Mouse (Mus musculus) neural tube, embryonic 14.5 days (tissue): ENCODE results near the gene Baat. TPM values are rescaled to one million over a fixed set of nuclear protein-coding genes. Genes with fewer than 3 reads are reported as not detected.
"Not testable (repeated sequence)": the region's sequence is repeated elsewhere in the genome, so short reads cannot be mapped to it uniquely, and the experiment has no call there.

ENCODE experiments used
- ATAC-seq: fragments of 200-750 bp; cut with Nextera tagmentation; 2 replicates; pipeline ENCODE4 v1.8.0; 2017; ENCODE audit warnings: low read depth, mild to moderate bottlenecking, moderate TSS enrichment, moderate library complexity
- H3K27ac ChIP-seq: fragments of 300-500 bp; sonication (generic); 2 replicates; pipeline ENCODE4 v1.5.1; 2014; ENCODE audit warnings: low read depth, mild to moderate bottlenecking, control low read depth, low read length, moderate library complexity, mixed read lengths
- H3K27me3 ChIP-seq: fragments of 300-500 bp; sonication (generic); 2 replicates; pipeline ENCODE4 v1.6.1; 2014; ENCODE audit warnings: low read length; ENCODE audit not compliant: control insufficient read depth, insufficient read depth
- H3K36me3 ChIP-seq: fragments of 300-500 bp; sonication (generic); 2 replicates; pipeline ENCODE4 v1.6.1; 2014; ENCODE audit warnings: low read length, mixed read lengths; ENCODE audit not compliant: control insufficient read depth, insufficient read depth
- H3K4me1 ChIP-seq: fragments of 300-500 bp; sonication (generic); 2 replicates; pipeline ENCODE4 v1.6.1; 2014; ENCODE audit warnings: low read length; ENCODE audit not compliant: control insufficient read depth, insufficient read depth
- H3K4me2 ChIP-seq: fragments of 300-500 bp; sonication (generic); 2 replicates; pipeline ENCODE4 v1.6.1; 2014; ENCODE audit warnings: mild to moderate bottlenecking, low read depth, low read length, control low read depth
- H3K4me3 ChIP-seq: fragments of 300-500 bp; sonication (generic); 2 replicates; pipeline ENCODE4 v1.5.1; 2014; ENCODE audit warnings: low read depth, low read length, control low read depth, mixed read lengths
- H3K9ac ChIP-seq: fragments of 300-500 bp; sonication (generic); replicated peaks from 2 replicates; pipeline ENCODE4 v1.6.1; 2014; ENCODE audit warnings: low read depth, mild to moderate bottlenecking, control low read depth, low read length, mixed read lengths
- H3K9me3 ChIP-seq: fragments of 300-500 bp; sonication (generic); 2 replicates; pipeline ENCODE4 v1.6.1; 2016; ENCODE audit warnings: low read length; ENCODE audit not compliant: control insufficient read depth
- WGBS: fragments of 180-500 bp; shearing (Covaris S2); extraction: QIAGEN DNeasy Blood & Tissue Kit; methylation state at CpG from one replicate; pipeline ENCODE4 v1.1.7; 2014; 5-methylcytosine and 5-hydroxymethylcytosine counted together
- polyA plus RNA-seq: library from polyadenylated mRNA; unstranded; fragments of >200 nt; fragmentation: Nextera tagmentation; extraction: Ambion mirVana; gene quantifications from 2 replicates; pipeline ENCODE4 v1.2.1, GENCODE M21; 2014

Gene Baat
- polyA plus RNA-seq, 1 experiment from 2014 or later = not detected

- WGBS = 22% methylated on average over 19 of the region's 19 CpGs
- Histone ChIP-seq H3K27ac (no peak overlapping the region), H3K4me2 (peak overlapping the region; percentile 38; the same call in 1 of the 2 replicates), H3K9me3 (no peaks in the 10 kb centered on the region), H3K9ac (no peak overlapping the region), H3K36me3 (no peaks in the 10 kb centered on the region), H3K4me1 (0 out of 2 replicates have a peak, but pooled peaks cover 4% of the 10 kb centered on the region), H3K4me3 (no peak overlapping the region; the same call in 1 of the 2 replicates), H3K27me3 (no peaks in the 10 kb centered on the region)
- ATAC-seq = no peak
Measured at GRCm38 (mm10) chr4:49478118-49478877, 28.1 kb downstream of the Baat start.

- Histone ChIP-seq H3K9me3 (no peaks in the 10 kb centered on the region), H3K4me2 (no peak overlapping the region), H3K27me3 (no peaks in the 10 kb centered on the region), H3K4me3 (no peak overlapping the region), H3K4me1 (0 out of 2 replicates have a peak, but pooled peaks cover 4% of the 10 kb centered on the region), H3K9ac (no peak overlapping the region), H3K27ac (no peak overlapping the region), H3K36me3 (no peaks in the 10 kb centered on the region)
- no peak for ATAC-seq
Measured at GRCm38 (mm10) chr4:49474583-49474982, 31.8 kb downstream of the Baat start.

- ATAC-seq = no peak
- no peaks in the 10 kb centered on the region for H3K9me3 ChIP-seq
- 59% methylated on average over 3 of the region's 3 CpGs for WGBS
- no peak within 1 kb of the TSS for H3K4me3 ChIP-seq
- 0 out of 2 replicates have a peak, but pooled peaks cover 4% of the 10 kb centered on the region for H3K4me1 ChIP-seq
- no peak within 1 kb of the TSS for H3K9ac ChIP-seq
- H3K36me3 ChIP-seq = no peaks in the 10 kb centered on the region
- no peak within 1 kb of the TSS for H3K4me2 ChIP-seq
- no peak within 1 kb of the TSS for H3K27ac ChIP-seq
- H3K27me3 ChIP-seq = no peaks in the 10 kb centered on the region
Measured at GRCm38 (mm10) chr4:49473435-49474100, 32.8 kb downstream of the Baat start, which contains the start of gene Acnat1. Acnat1 (minus strand) TSS chr4:49473912.

GRCm38 (mm10) chr4:49469435-49470151 lies 36.8 kb downstream of the Baat start:
- no peaks in the 10 kb centered on the region for H3K36me3 ChIP-seq
- H3K9me3 ChIP-seq = no peaks in the 10 kb centered on the region
- H3K27ac ChIP-seq = no peak overlapping the region
- no peak overlapping the region for H3K9ac ChIP-seq
- H3K27me3 ChIP-seq = no peaks in the 10 kb centered on the region
- H3K4me2 ChIP-seq = no peak overlapping the region
- H3K4me3 ChIP-seq = no peak overlapping the region
- WGBS = 84% methylated on average over 3 of the region's 3 CpGs
- no peak for ATAC-seq
- no peaks in the 10 kb centered on the region for H3K4me1 ChIP-seq

GRCm38 (mm10) chr4:49467360-49467759 lies 39.0 kb downstream of the Baat start:
- H3K36me3 ChIP-seq = no peaks in the 10 kb centered on the region
- H3K27ac ChIP-seq = no peak overlapping the region
- no peak for ATAC-seq
- H3K4me1 ChIP-seq = no peaks in the 10 kb centered on the region
- H3K4me2 ChIP-seq = no peak overlapping the region
- H3K4me3 ChIP-seq = no peak overlapping the region
- H3K27me3 ChIP-seq = no peaks in the 10 kb centered on the region
- H3K9me3 ChIP-seq = no peaks in the 10 kb centered on the region
- no peak overlapping the region for H3K9ac ChIP-seq
- 94% methylated on average over 6 of the region's 6 CpGs for WGBS

GRCm38 (mm10) chr4:49456171-49456570 lies 50.2 kb downstream of the Baat start:
- WGBS = 72% methylated on average over 2 of the region's 2 CpGs
- H3K9ac ChIP-seq = no peak overlapping the region
- no peaks in the 10 kb centered on the region for H3K9me3 ChIP-seq
- no peak for ATAC-seq
- no peak overlapping the region for H3K4me3 ChIP-seq
- H3K27me3 ChIP-seq = no peaks in the 10 kb centered on the region
- no peaks in the 10 kb centered on the region for H3K4me1 ChIP-seq
- no peaks in the 10 kb centered on the region for H3K36me3 ChIP-seq
- no peak overlapping the region for H3K27ac ChIP-seq
- no peak overlapping the region for H3K4me2 ChIP-seq

- no peak overlapping the region for H3K9ac ChIP-seq
- no peaks in the 10 kb centered on the region for H3K4me1 ChIP-seq
- no peak overlapping the region for H3K4me2 ChIP-seq
- no peak overlapping the region for H3K27ac ChIP-seq
- H3K9me3 ChIP-seq = no peaks in the 10 kb centered on the region
- H3K4me3 ChIP-seq = no peak overlapping the region
- H3K27me3 ChIP-seq = no peaks in the 10 kb centered on the region
- ATAC-seq = no peak
- no peaks in the 10 kb centered on the region for H3K36me3 ChIP-seq
- WGBS = 87% methylated on average over 1 of the region's 1 CpGs
Measured at GRCm38 (mm10) chr4:49451848-49452551, 54.4 kb downstream of the Baat start.

GRCm38 (mm10) chr4:49451133-49451847 lies 55.1 kb downstream of the Baat start:
- H3K4me1 ChIP-seq, H3K9ac ChIP-seq, ATAC-seq, H3K27me3 ChIP-seq, H3K4me3 ChIP-seq, H3K9me3 ChIP-seq, H3K27ac ChIP-seq, H3K36me3 ChIP-seq, H3K4me2 ChIP-seq: not testable (repeated sequence)
- WGBS = 80% methylated on average over 1 of the region's 1 CpGs
